Mouse (Mus musculus): ENCODE results near the gene Myof.

DNA sequence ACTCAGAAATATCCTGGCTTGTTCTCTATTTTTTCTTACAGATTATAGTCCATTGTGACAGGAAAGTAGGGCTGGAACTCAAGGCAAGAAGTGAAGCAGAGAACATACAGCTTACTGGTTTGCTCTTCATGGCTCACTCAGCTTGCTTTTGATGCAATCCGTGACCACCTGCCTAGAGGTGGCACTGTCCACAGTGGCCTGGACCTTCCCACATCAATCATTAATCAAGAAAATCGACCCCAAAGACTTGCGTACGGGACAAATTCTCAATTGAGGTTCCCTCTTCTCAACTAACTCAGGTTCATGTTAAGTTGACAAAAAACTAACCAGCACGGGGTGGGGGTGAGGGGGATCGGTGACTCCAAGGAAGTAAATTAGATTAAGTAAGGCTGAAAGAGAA is 176.4 kb downstream of the Myof start:
- no peak; the same call in 1 of the 2 replicates for TF ChIP-seq CTCF (conservative IDR thresholded peaks at IDR 0.05; ENCODE audit: insufficient read depth, insufficient read length, low read depth, low read length)
- no peak for TF ChIP-seq POLR2A (IDR thresholded peaks at IDR 0.05; ENCODE audit: low read depth, low read length)

Measured in kidney, adult 2 months (tissue).